Mouse (Mus musculus) heart, embryonic 16.5 days (tissue): ENCODE data around the gene Fsd2. TPM values are rescaled to one million over a fixed set of nuclear protein-coding genes. Genes with fewer than 3 reads are reported as not detected.
A peak's percentile ranks its signal among the peaks of the same experiment; 100 is the strongest.

Source experiments
- ATAC-seq: fragments of 200-750 bp; cut with Nextera tagmentation; replicated peaks from 2 replicates; pipeline ENCODE4 v1.8.0; 2017; ENCODE audit warnings: moderate number of reproducible peaks; ENCODE audit not compliant: insufficient read depth, low FRiP score; ENCODE audit errors: extremely low read depth
- H3K27ac ChIP-seq: fragments of 300-500 bp; sonication (generic); 2 replicates; pipeline ENCODE4 v1.5.1; 2014; ENCODE audit warnings: mild to moderate bottlenecking, low read length, control low read depth, moderate library complexity
- H3K27me3 ChIP-seq: fragments of 300-500 bp; sonication (generic); 2 replicates; pipeline ENCODE4 v1.6.1; 2014; ENCODE audit warnings: low read length, mixed read lengths; ENCODE audit not compliant: control insufficient read depth, insufficient read depth
- H3K36me3 ChIP-seq: fragments of 300-500 bp; sonication (generic); 2 replicates; pipeline ENCODE4 v1.6.1; 2014; ENCODE audit not compliant: control insufficient read depth, insufficient read depth
- H3K4me1 ChIP-seq: fragments of 300-500 bp; sonication (generic); 2 replicates; pipeline ENCODE4 v1.6.1; 2014; ENCODE audit warnings: low read length, mixed read lengths; ENCODE audit not compliant: control insufficient read depth, insufficient read depth
- H3K4me2 ChIP-seq: fragments of 300-500 bp; sonication (generic); 2 replicates; pipeline ENCODE4 v1.6.1; 2014; ENCODE audit warnings: low read depth, mild to moderate bottlenecking, control low read depth, low read length
- H3K4me3 ChIP-seq: fragments of 300-500 bp; sonication (generic); 2 replicates; pipeline ENCODE4 v1.5.1; 2014; ENCODE audit warnings: mild to moderate bottlenecking, control low read depth, low read length
- H3K9ac ChIP-seq: fragments of 300-500 bp; sonication (generic); 2 replicates; pipeline ENCODE4 v1.6.1; 2014; ENCODE audit warnings: low read length, control low read depth
- H3K9me3 ChIP-seq: fragments of 300-500 bp; sonication (generic); replicated peaks from 2 replicates; pipeline ENCODE4 v1.6.1; 2016; ENCODE audit warnings: low read length; ENCODE audit not compliant: control insufficient read depth
- WGBS: fragments of 180-500 bp; shearing (Covaris S2); extraction: QIAGEN DNeasy Blood & Tissue Kit; methylation state at CpG from one replicate; pipeline ENCODE4 v1.1.7; 2014; 5-methylcytosine and 5-hydroxymethylcytosine counted together
- polyA plus RNA-seq: library from polyadenylated mRNA; unstranded; fragments of >200 nt; fragmentation: Nextera tagmentation; extraction: Ambion mirVana; gene quantifications from 2 replicates; pipeline ENCODE4 v1.2.1, GENCODE M21; 2015

Gene Fsd2
- polyA plus RNA-seq, 1 experiment from 2014 or later = 76.3 TPM

GRCm38 (mm10) chr7:81540999-81541398 is 25.7 kb downstream of the Fsd2 start:
- Histone ChIP-seq H3K36me3 (peaks cover 52% of the 10 kb centered on the region), H3K4me1 (no peaks in the 10 kb centered on the region), H3K4me3 (no peak overlapping the region), H3K27me3 (no peaks in the 10 kb centered on the region), H3K27ac (no peak overlapping the region), H3K4me2 (no peak overlapping the region), H3K9ac (no peak overlapping the region), H3K9me3 (no peaks in the 10 kb centered on the region)
- WGBS = 57% methylated on average over 1 of the region's 1 CpGs
- ATAC-seq = no peak

- peaks cover 52% of the 10 kb centered on the region for H3K36me3 ChIP-seq
- no peak overlapping the region for H3K9ac ChIP-seq
- H3K4me1 ChIP-seq = no peaks in the 10 kb centered on the region
- no peak overlapping the region for H3K4me3 ChIP-seq
- 38% methylated on average over 2 of the region's 2 CpGs for WGBS
- no peaks in the 10 kb centered on the region for H3K9me3 ChIP-seq
- no peaks in the 10 kb centered on the region for H3K27me3 ChIP-seq
- no peak overlapping the region for H3K27ac ChIP-seq
- H3K4me2 ChIP-seq = no peak overlapping the region
- no peak for ATAC-seq
These were observed 27.2 kb downstream of the Fsd2 start for GRCm38 (mm10) chr7:81539565-81539964.

GRCm38 (mm10) chr7:81538070-81538675 is 28.6 kb downstream of the Fsd2 start:
- H3K27me3 ChIP-seq = no peaks in the 10 kb centered on the region
- no peak overlapping the region for H3K9ac ChIP-seq
- ATAC-seq = no peak
- H3K4me3 ChIP-seq = no peak overlapping the region
- peaks cover 6% of the 10 kb centered on the region for H3K9me3 ChIP-seq
- H3K4me2 ChIP-seq = no peak overlapping the region
- peaks cover 58% of the 10 kb centered on the region for H3K36me3 ChIP-seq
- WGBS = 68% methylated on average over 2 of the region's 2 CpGs
- no peaks in the 10 kb centered on the region for H3K4me1 ChIP-seq
- H3K27ac ChIP-seq = no peak overlapping the region

- ATAC-seq = no peak
- peaks cover 6% of the 10 kb centered on the region for H3K9me3 ChIP-seq
- no peak overlapping the region for H3K9ac ChIP-seq
- WGBS = 80% methylated on average over 4 of the region's 4 CpGs
- H3K27me3 ChIP-seq = no peaks in the 10 kb centered on the region
- no peak overlapping the region for H3K4me2 ChIP-seq
- no peaks in the 10 kb centered on the region for H3K4me1 ChIP-seq
- H3K27ac ChIP-seq = no peak overlapping the region
- no peak overlapping the region for H3K4me3 ChIP-seq
- peaks cover 66% of the 10 kb centered on the region for H3K36me3 ChIP-seq
These were observed 30.3 kb downstream of the Fsd2 start for GRCm38 (mm10) chr7:81536478-81536877.

- Histone ChIP-seq H3K9ac (no peak overlapping the region), H3K4me3 (no peak overlapping the region), H3K9me3 (peaks cover 6% of the 10 kb centered on the region), H3K36me3 (peaks cover 76% of the 10 kb centered on the region), H3K4me2 (no peak overlapping the region), H3K27me3 (no peaks in the 10 kb centered on the region), H3K4me1 (no peaks in the 10 kb centered on the region), H3K27ac (no peak overlapping the region)
- WGBS = 48% methylated on average over 1 of the region's 1 CpGs
- no peak for ATAC-seq
These were observed 35.3 kb downstream of the Fsd2 start for GRCm38 (mm10) chr7:81531462-81531861.

GRCm38 (mm10) chr7:81528918-81529317 is 37.8 kb downstream of the Fsd2 start:
- Histone ChIP-seq H3K4me1 (peaks cover 12% of the 10 kb centered on the region), H3K9ac (no peak overlapping the region), H3K4me2 (no peak overlapping the region), H3K27me3 (no peaks in the 10 kb centered on the region), H3K4me3 (no peak overlapping the region), H3K9me3 (0 out of 2 replicates have a peak, but pooled peaks cover under 1% of the 10 kb centered on the region), H3K36me3 (peaks cover 57% of the 10 kb centered on the region), H3K27ac (no peak overlapping the region)
- WGBS = 92% methylated on average over 8 of the region's 8 CpGs
- ATAC-seq = no peak

- WGBS = 6% methylated on average over 13 of the region's 13 CpGs
- 0 out of 2 replicates have a peak, but pooled peaks have one; percentile 8 for ATAC-seq
- peak overlapping the region; percentile 93 for H3K27ac ChIP-seq
- peak overlapping the region; percentile 95 for H3K4me2 ChIP-seq
- H3K4me3 ChIP-seq = peak overlapping the region; percentile 96
- H3K4me1 ChIP-seq = peaks cover 19% of the 10 kb centered on the region
- no peaks in the 10 kb centered on the region for H3K9me3 ChIP-seq
- peak overlapping the region; percentile 81 for H3K9ac ChIP-seq
- no peaks in the 10 kb centered on the region for H3K27me3 ChIP-seq
- H3K36me3 ChIP-seq = peaks cover 12% of the 10 kb centered on the region
These were observed 43.1 kb downstream of the Fsd2 start for GRCm38 (mm10) chr7:81523663-81524017.

- H3K27ac ChIP-seq = peak overlapping the region; percentile 93
- H3K4me1 ChIP-seq = peaks cover 19% of the 10 kb centered on the region
- peak overlapping the region; percentile 95 for H3K4me2 ChIP-seq
- H3K9ac ChIP-seq = peak overlapping the region; percentile 81
- under 1% methylated on average over 31 of the region's 31 CpGs for whole genome bisulfite sequencing
- H3K27me3 ChIP-seq = no peaks in the 10 kb centered on the region
- ATAC-seq = peak; percentile 97
- H3K9me3 ChIP-seq = no peaks in the 10 kb centered on the region
- peak overlapping the region; percentile 96 for H3K4me3 ChIP-seq
- peaks cover 10% of the 10 kb centered on the region for H3K36me3 ChIP-seq
These were observed 43.6 kb downstream of the Fsd2 start for GRCm38 (mm10) chr7:81523008-81523662.

GRCm38 (mm10) chr7:81516154-81517030 is 50.4 kb downstream of the Fsd2 start:
- Histone ChIP-seq H3K9me3 (no peaks in the 10 kb centered on the region), H3K4me3 (no peak overlapping the region), H3K27ac (no peak overlapping the region), H3K36me3 (no peaks in the 10 kb centered on the region), H3K27me3 (no peaks in the 10 kb centered on the region), H3K4me2 (no peak overlapping the region), H3K9ac (no peak overlapping the region), H3K4me1 (no peaks in the 10 kb centered on the region)
- WGBS = 55% methylated on average over 6 of the region's 6 CpGs
- no peak for ATAC-seq
